Mouse (Mus musculus) neural tube, embryonic 11.5 days (tissue): ENCODE measurements around the gene Bbs7. TPM values are rescaled to one million over a fixed set of nuclear protein-coding genes. Genes with fewer than 3 reads are reported as not detected.

Source experiments
- ATAC-seq: fragments of 200-750 bp; cut with Nextera tagmentation; 2 replicates; pipeline ENCODE4 v1.8.0; 2017; ENCODE audit warnings: moderate number of reproducible peaks, mild to moderate bottlenecking, moderate TSS enrichment, moderate library complexity; ENCODE audit not compliant: insufficient read depth, low FRiP score, low TSS enrichment
- DNase-seq: peaks from one replicate; pipeline ENCODE4 v3.0.0-alpha.2; 2015; ENCODE audit warnings: low spot score
- H3K27ac ChIP-seq: fragments of 300-500 bp; sonication (generic); 2 replicates; pipeline ENCODE4 v1.5.1; 2014; ENCODE audit warnings: low read depth, mild to moderate bottlenecking, low read length
- H3K27me3 ChIP-seq: fragments of 300-500 bp; sonication (generic); 2 replicates; pipeline ENCODE4 v1.6.1; 2014; ENCODE audit warnings: mild to moderate bottlenecking, low read length, mixed read lengths; ENCODE audit not compliant: control insufficient read depth, insufficient read depth
- H3K36me3 ChIP-seq: fragments of 300-500 bp; sonication (generic); 2 replicates; pipeline ENCODE4 v1.6.1; 2014; ENCODE audit warnings: mild to moderate bottlenecking, low read length, moderate library complexity, mixed read lengths; ENCODE audit not compliant: control insufficient read depth, insufficient read depth
- H3K4me1 ChIP-seq: fragments of 300-500 bp; sonication (generic); 2 replicates; pipeline ENCODE4 v1.6.1; 2014; ENCODE audit warnings: low read length, mixed read lengths; ENCODE audit not compliant: control insufficient read depth, insufficient read depth
- H3K4me2 ChIP-seq: fragments of 300-500 bp; sonication (generic); 2 replicates; pipeline ENCODE4 v1.6.1; 2014; ENCODE audit warnings: low read depth, mild to moderate bottlenecking, moderate library complexity
- H3K4me3 ChIP-seq: fragments of 300-500 bp; sonication (generic); 2 replicates; pipeline ENCODE4 v1.5.1; 2014; ENCODE audit warnings: low read depth, low read length
- H3K9ac ChIP-seq: fragments of 300-500 bp; sonication (generic); 2 replicates; pipeline ENCODE4 v1.6.1; 2014; ENCODE audit warnings: mild to moderate bottlenecking, low read length
- H3K9me3 ChIP-seq: fragments of 300-500 bp; sonication (generic); 2 replicates; pipeline ENCODE4 v1.6.1; 2016; ENCODE audit warnings: low read length; ENCODE audit not compliant: control insufficient read depth
- WGBS: fragments of 180-500 bp; shearing (Covaris S2); extraction: QIAGEN DNeasy Blood & Tissue Kit; methylation state at CpG from one replicate; pipeline ENCODE4 v1.1.7; 2014; 5-methylcytosine and 5-hydroxymethylcytosine counted together
- polyA plus RNA-seq: library from polyadenylated mRNA; unstranded; fragments of >200 nt; fragmentation: Nextera tagmentation; extraction: Ambion mirVana; gene quantifications from 2 replicates; pipeline ENCODE4 v1.2.1, GENCODE M21; 2014

The Bbs7 gene
- polyA plus RNA-seq, 1 experiment from 2014 or later, result 17.3 TPM

- Histone ChIP-seq H3K4me1 (no peaks in the 10 kb centered on the region), H3K4me2 (no peak overlapping the region), H3K9me3 (no peaks in the 10 kb centered on the region), H3K4me3 (no peak overlapping the region), H3K27me3 (no peaks in the 10 kb centered on the region), H3K36me3 (no peaks in the 10 kb centered on the region), H3K9ac (no peak overlapping the region), H3K27ac (no peak overlapping the region)
- DNase-seq (no peak), ATAC-seq (no peak)
- WGBS, result 82% methylated on average over 4 of the region's 4 CpGs
Observed at GRCm38 (mm10) chr3:36537701-36538470, 75.4 kb downstream of the Bbs7 start.

- H3K27me3 ChIP-seq, result peaks cover 2% of the 10 kb centered on the region; the same call in 1 of the 2 replicates
- no peak overlapping the region for H3K4me3 ChIP-seq
- no peak overlapping the region for H3K9ac ChIP-seq
- H3K36me3 ChIP-seq, result no peaks in the 10 kb centered on the region
- 93% methylated on average over 12 of the region's 12 CpGs for WGBS
- H3K4me2 ChIP-seq, result no peak overlapping the region
- no peaks in the 10 kb centered on the region for H3K9me3 ChIP-seq
- H3K27ac ChIP-seq, result no peak overlapping the region
- DNase-seq, result no peak
- ATAC-seq, result no peak
- H3K4me1 ChIP-seq, result no peaks in the 10 kb centered on the region
Observed at GRCm38 (mm10) chr3:36536041-36536440, 77.2 kb downstream of the Bbs7 start.

- Histone ChIP-seq H3K27ac (no peak overlapping the region), H3K9me3 (no peaks in the 10 kb centered on the region), H3K36me3 (no peaks in the 10 kb centered on the region), H3K27me3 (peaks cover 2% of the 10 kb centered on the region; the same call in 1 of the 2 replicates), H3K4me1 (no peaks in the 10 kb centered on the region), H3K4me3 (no peak overlapping the region), H3K9ac (no peak overlapping the region), H3K4me2 (no peak overlapping the region)
- DNase-seq (no peak), ATAC-seq (no peak)
- WGBS, result 0% methylated on average over 1 of the region's 1 CpGs
Observed at GRCm38 (mm10) chr3:36533201-36533672, 80.0 kb downstream of the Bbs7 start.

- no peak for DNase-seq
- no peaks in the 10 kb centered on the region for H3K4me1 ChIP-seq
- 49% methylated on average over 7 of the region's 7 CpGs for WGBS
Observed at GRCm38 (mm10) chr3:36532738-36533137, 80.5 kb downstream of the Bbs7 start.

GRCm38 (mm10) chr3:36531979-36532542, 81.2 kb downstream of the Bbs7 start:
- no peaks in the 10 kb centered on the region for H3K4me1 ChIP-seq
- no peak overlapping the region for H3K27ac ChIP-seq
- ATAC-seq (no peak), DNase-seq (peak; percentile 59)
- H3K36me3 ChIP-seq, result no peaks in the 10 kb centered on the region
- no peaks in the 10 kb centered on the region for H3K9me3 ChIP-seq
- H3K27me3 ChIP-seq, result peaks cover 2% of the 10 kb centered on the region; the same call in 1 of the 2 replicates
- peak overlapping the region; percentile 16; the same call in 1 of the 2 replicates for H3K4me3 ChIP-seq
- 10% methylated on average over 18 of the region's 18 CpGs for WGBS
- H3K9ac ChIP-seq, result peak overlapping the region; percentile 26; the same call in 1 of the 2 replicates
- H3K4me2 ChIP-seq, result peak overlapping the region; percentile 36

More at GRCm38 (mm10) chr3:36532738-36533137, 80.5 kb downstream of the Bbs7 start:
- Histone ChIP-seq H3K9me3 (no peaks in the 10 kb centered on the region), H3K9ac (no peak overlapping the region), H3K4me2 (no peak overlapping the region), H3K36me3 (no peaks in the 10 kb centered on the region), H3K4me3 (no peak overlapping the region), H3K27ac (no peak overlapping the region), H3K27me3 (peaks cover 2% of the 10 kb centered on the region; the same call in 1 of the 2 replicates)
- ATAC-seq, result no peak

- no peak overlapping the region for H3K9ac ChIP-seq
- no peak overlapping the region for H3K4me3 ChIP-seq
- ATAC-seq (no peak), DNase-seq (no peak)
- 36% methylated on average over 2 of the region's 2 CpGs for WGBS
- H3K4me1 ChIP-seq, result no peaks in the 10 kb centered on the region
- H3K9me3 ChIP-seq, result no peaks in the 10 kb centered on the region
- no peak overlapping the region for H3K4me2 ChIP-seq
- peaks cover 2% of the 10 kb centered on the region; the same call in 1 of the 2 replicates for H3K27me3 ChIP-seq
- H3K27ac ChIP-seq, result no peak overlapping the region
- H3K36me3 ChIP-seq, result no peaks in the 10 kb centered on the region
Observed at GRCm38 (mm10) chr3:36531242-36531641, 82.0 kb downstream of the Bbs7 start.

GRCm38 (mm10) chr3:36530781-36531180, 82.5 kb downstream of the Bbs7 start:
- no peak for DNase-seq
- peaks cover 2% of the 10 kb centered on the region; the same call in 1 of the 2 replicates for H3K27me3 ChIP-seq
- no peak overlapping the region for H3K4me3 ChIP-seq
- no peaks in the 10 kb centered on the region for H3K36me3 ChIP-seq
- no peaks in the 10 kb centered on the region for H3K4me1 ChIP-seq
- no peak overlapping the region for H3K9ac ChIP-seq
- H3K4me2 ChIP-seq, result no peak overlapping the region
- no peak overlapping the region for H3K27ac ChIP-seq
- ATAC-seq, result no peak
- H3K9me3 ChIP-seq, result no peaks in the 10 kb centered on the region
- 76% methylated on average over 5 of the region's 5 CpGs for WGBS

GRCm38 (mm10) chr3:36530345-36530744, 82.9 kb downstream of the Bbs7 start:
- WGBS, result 86% methylated on average over 6 of the region's 6 CpGs
- Histone ChIP-seq H3K4me3 (no peak overlapping the region), H3K36me3 (no peaks in the 10 kb centered on the region), H3K27ac (no peak overlapping the region), H3K4me2 (no peak overlapping the region), H3K9me3 (no peaks in the 10 kb centered on the region), H3K9ac (no peak overlapping the region), H3K27me3 (peaks cover 2% of the 10 kb centered on the region; the same call in 1 of the 2 replicates), H3K4me1 (no peaks in the 10 kb centered on the region)
- DNase-seq, result no peak
- no peak for ATAC-seq
